Mouse (Mus musculus): ENCODE data around the gene Gpx7. TPM values are rescaled to one million over a fixed set of nuclear protein-coding genes. Genes with fewer than 3 reads are reported as not detected.

Gpx7 gene
- 60.4 and 60.6 TPM in 2 replicates for polyA plus RNA-seq (2015; fragmentation: Nextera tagmentation; extraction: Ambion mirVana)

GRCm38 (mm10) chr4:108406861-108407401 is at the start of gene Gpx7:
Gene Gpx7 (minus strand): TSS chr4:108406961.
- ATAC-seq (replicated peaks; ENCODE audit: insufficient number of reproducible peaks, insufficient read depth, low FRiP score, low read depth), result no peak
- Histone ChIP-seq H3K4me1 (replicated peaks) (peaks cover 22% of the 10 kb centered on the region), H3K36me3 (peaks cover 7% of the 10 kb centered on the region), H3K27me3 (no peaks in the 10 kb centered on the region), H3K4me3 (peak within 1 kb of the TSS; percentile 59), H3K9ac (peak within 1 kb of the TSS; percentile 66), H3K4me2 (peak within 1 kb of the TSS; percentile 90), H3K9me3 (replicated peaks) (no peaks in the 10 kb centered on the region), H3K27ac (peak within 1 kb of the TSS; percentile 84)
- WGBS, result 8% methylated on average over 15 of the region's 15 CpGs

- Histone ChIP-seq H3K4me1 (replicated peaks) (peaks cover 9% of the 10 kb centered on the region), H3K27me3 (no peaks in the 10 kb centered on the region), H3K27ac (no peak overlapping the region), H3K4me3 (no peak overlapping the region), H3K36me3 (no peaks in the 10 kb centered on the region), H3K9me3 (replicated peaks) (no peaks in the 10 kb centered on the region), H3K4me2 (no peak overlapping the region), H3K9ac (no peak overlapping the region)
- ATAC-seq (replicated peaks; ENCODE audit: insufficient number of reproducible peaks, insufficient read depth, low FRiP score, low read depth), result no peak
- 56% methylated on average over 2 of the region's 2 CpGs for WGBS
Measured at GRCm38 (mm10) chr4:108456028-108456427, 49.3 kb upstream of the Gpx7 start.

DNA sequence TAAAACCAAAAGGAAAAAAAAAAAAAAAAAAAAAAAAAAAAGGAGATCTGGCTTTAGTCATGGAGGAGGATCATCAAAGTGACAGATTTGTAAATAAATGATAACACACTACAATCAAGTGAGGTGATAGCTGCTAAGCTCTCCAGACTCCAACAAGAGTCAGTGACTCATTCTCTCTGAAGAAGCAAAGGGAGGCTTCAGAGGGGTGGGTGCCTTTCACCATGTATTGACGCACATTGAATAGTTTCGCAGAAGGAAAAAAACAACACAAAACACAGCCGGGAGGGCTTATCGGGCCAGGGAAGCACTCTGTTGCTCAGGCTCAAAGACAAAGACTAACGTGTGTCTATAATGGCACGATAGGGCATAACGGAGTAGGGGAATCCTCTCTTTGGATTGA is 41.3 kb upstream of the Gpx7 start:
- Histone ChIP-seq H3K36me3 (no peaks in the 10 kb centered on the region), H3K4me2 (no peak overlapping the region), H3K9ac (no peak overlapping the region), H3K4me1 (replicated peaks) (no peaks in the 10 kb centered on the region), H3K27me3 (no peaks in the 10 kb centered on the region), H3K9me3 (replicated peaks) (no peaks in the 10 kb centered on the region), H3K4me3 (no peak overlapping the region), H3K27ac (no peak overlapping the region)
- 33% methylated on average over 7 of the region's 7 CpGs for WGBS
- no peak for ATAC-seq (replicated peaks; ENCODE audit: insufficient number of reproducible peaks, insufficient read depth, low FRiP score, low read depth)

- Histone ChIP-seq H3K4me3 (no peak overlapping the region), H3K4me2 (no peak overlapping the region), H3K27ac (no peak overlapping the region), H3K9ac (no peak overlapping the region), H3K4me1 (replicated peaks) (peaks cover 11% of the 10 kb centered on the region), H3K9me3 (replicated peaks) (no peaks in the 10 kb centered on the region), H3K36me3 (no peaks in the 10 kb centered on the region), H3K27me3 (no peaks in the 10 kb centered on the region)
- no peak for ATAC-seq (replicated peaks; ENCODE audit: insufficient number of reproducible peaks, insufficient read depth, low FRiP score, low read depth)
- 45% methylated on average over 6 of the region's 6 CpGs for WGBS
Measured at GRCm38 (mm10) chr4:108438082-108438840, 31.5 kb upstream of the Gpx7 start.

DNA sequence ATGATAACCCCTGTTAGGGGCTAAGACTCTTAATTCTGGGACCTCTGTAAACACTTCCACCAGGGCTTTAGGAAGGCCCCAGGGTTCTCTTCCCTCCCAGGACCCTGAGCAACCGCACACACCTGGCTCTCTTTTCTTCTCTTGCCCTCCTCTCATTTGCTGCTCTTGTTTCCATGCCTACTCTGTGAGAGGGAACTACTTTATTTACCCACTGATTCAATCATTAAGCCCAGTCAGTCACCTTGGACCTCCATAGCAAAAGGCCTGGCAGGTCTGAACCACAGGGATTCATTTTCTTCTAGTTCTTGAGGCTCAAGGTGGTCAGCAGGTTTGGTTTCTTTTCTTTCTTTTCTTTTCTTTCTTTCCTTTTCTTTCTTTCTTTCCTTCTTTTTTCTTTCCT is 29.5 kb upstream of the Gpx7 start:
- Histone ChIP-seq H3K9me3 (replicated peaks) (no peaks in the 10 kb centered on the region), H3K4me1 (replicated peaks) (peaks cover 11% of the 10 kb centered on the region), H3K4me3 (no peak overlapping the region), H3K27me3 (no peaks in the 10 kb centered on the region), H3K36me3 (no peaks in the 10 kb centered on the region), H3K4me2 (no peak overlapping the region), H3K9ac (no peak overlapping the region), H3K27ac (no peak overlapping the region)
- 90% methylated on average over 1 of the region's 1 CpGs for WGBS
- ATAC-seq (replicated peaks; ENCODE audit: insufficient number of reproducible peaks, insufficient read depth, low FRiP score, low read depth), result no peak

- ATAC-seq (replicated peaks; ENCODE audit: insufficient number of reproducible peaks, insufficient read depth, low FRiP score, low read depth), result no peak
- Histone ChIP-seq H3K9me3 (replicated peaks) (no peaks in the 10 kb centered on the region), H3K27ac (no peak overlapping the region), H3K4me1 (replicated peaks) (peaks cover 11% of the 10 kb centered on the region), H3K27me3 (no peaks in the 10 kb centered on the region), H3K4me3 (no peak overlapping the region), H3K36me3 (no peaks in the 10 kb centered on the region), H3K9ac (no peak overlapping the region), H3K4me2 (no peak overlapping the region)
- WGBS, result 71% methylated on average over 3 of the region's 3 CpGs
Measured at GRCm38 (mm10) chr4:108435646-108436045, 28.9 kb upstream of the Gpx7 start.

- Histone ChIP-seq H3K27ac (no peak overlapping the region), H3K36me3 (no peaks in the 10 kb centered on the region), H3K4me2 (no peak overlapping the region), H3K9me3 (replicated peaks) (no peaks in the 10 kb centered on the region), H3K9ac (no peak overlapping the region), H3K4me1 (replicated peaks) (peaks cover 11% of the 10 kb centered on the region), H3K27me3 (no peaks in the 10 kb centered on the region), H3K4me3 (no peak overlapping the region)
- ATAC-seq (replicated peaks; ENCODE audit: insufficient number of reproducible peaks, insufficient read depth, low FRiP score, low read depth), result no peak
- WGBS, result 93% methylated on average over 3 of the region's 3 CpGs
Measured at GRCm38 (mm10) chr4:108434781-108435180, 28.0 kb upstream of the Gpx7 start.

DNA sequence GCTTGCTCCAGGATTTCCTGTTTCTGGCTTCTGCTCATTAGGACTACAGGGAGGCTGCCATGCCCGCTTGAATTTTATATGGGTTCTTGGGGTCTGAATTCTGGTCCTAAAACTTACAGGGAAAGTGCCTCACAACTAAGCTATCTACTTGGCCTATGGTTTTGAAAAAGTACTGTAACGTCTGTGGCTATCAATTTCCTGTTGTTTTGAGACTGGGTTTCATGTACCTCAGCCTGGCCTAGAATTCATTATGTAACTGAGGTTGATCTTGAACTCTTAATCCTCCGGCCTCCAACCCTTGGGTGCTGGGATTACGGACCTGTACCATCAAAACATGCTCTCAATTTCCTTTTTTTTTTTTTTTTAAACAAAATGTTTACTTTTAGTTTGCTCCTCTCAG is 27.5 kb upstream of the Gpx7 start:
- H3K27ac ChIP-seq, result no peak overlapping the region
- no peaks in the 10 kb centered on the region for H3K27me3 ChIP-seq
- H3K4me3 ChIP-seq, result no peak overlapping the region
- H3K9ac ChIP-seq, result no peak overlapping the region
- no peaks in the 10 kb centered on the region for H3K9me3 ChIP-seq (replicated peaks)
- H3K4me2 ChIP-seq, result no peak overlapping the region
- WGBS, result 65% methylated on average over 4 of the region's 4 CpGs
- H3K4me1 ChIP-seq (replicated peaks), result peaks cover 11% of the 10 kb centered on the region
- H3K36me3 ChIP-seq, result no peaks in the 10 kb centered on the region
- no peak for ATAC-seq (replicated peaks; ENCODE audit: insufficient number of reproducible peaks, insufficient read depth, low FRiP score, low read depth)

DNA sequence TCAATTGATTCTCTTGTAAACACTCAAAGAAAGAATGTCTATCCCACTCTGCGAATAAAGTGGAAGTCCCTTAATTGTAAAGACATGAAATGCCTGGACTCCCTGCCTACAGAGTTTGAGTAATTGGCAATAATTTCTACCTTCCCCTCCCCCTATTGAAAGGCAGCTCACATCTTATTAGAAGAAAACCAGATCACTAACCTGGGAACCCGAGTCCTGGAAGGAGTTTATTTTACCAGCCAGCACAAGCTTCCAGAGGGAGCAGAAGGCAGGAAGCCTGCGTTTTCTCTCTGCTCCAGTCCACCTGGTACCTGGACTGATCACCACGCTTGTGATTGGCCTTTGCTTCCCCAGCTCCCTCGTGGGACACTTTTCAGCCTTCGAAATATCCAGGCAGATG is 26.6 kb upstream of the Gpx7 start:
- Histone ChIP-seq H3K27ac (no peak overlapping the region), H3K9ac (no peak overlapping the region), H3K4me2 (no peak overlapping the region), H3K9me3 (replicated peaks) (no peaks in the 10 kb centered on the region), H3K4me1 (replicated peaks) (peaks cover 7% of the 10 kb centered on the region), H3K27me3 (no peaks in the 10 kb centered on the region), H3K4me3 (no peak overlapping the region), H3K36me3 (no peaks in the 10 kb centered on the region)
- 39% methylated on average over 6 of the region's 6 CpGs for WGBS
- no peak for ATAC-seq (replicated peaks; ENCODE audit: insufficient number of reproducible peaks, insufficient read depth, low FRiP score, low read depth)

GRCm38 (mm10) chr4:108431561-108431936 is 24.8 kb upstream of the Gpx7 start:
- H3K9ac ChIP-seq, result no peak overlapping the region

DNA sequence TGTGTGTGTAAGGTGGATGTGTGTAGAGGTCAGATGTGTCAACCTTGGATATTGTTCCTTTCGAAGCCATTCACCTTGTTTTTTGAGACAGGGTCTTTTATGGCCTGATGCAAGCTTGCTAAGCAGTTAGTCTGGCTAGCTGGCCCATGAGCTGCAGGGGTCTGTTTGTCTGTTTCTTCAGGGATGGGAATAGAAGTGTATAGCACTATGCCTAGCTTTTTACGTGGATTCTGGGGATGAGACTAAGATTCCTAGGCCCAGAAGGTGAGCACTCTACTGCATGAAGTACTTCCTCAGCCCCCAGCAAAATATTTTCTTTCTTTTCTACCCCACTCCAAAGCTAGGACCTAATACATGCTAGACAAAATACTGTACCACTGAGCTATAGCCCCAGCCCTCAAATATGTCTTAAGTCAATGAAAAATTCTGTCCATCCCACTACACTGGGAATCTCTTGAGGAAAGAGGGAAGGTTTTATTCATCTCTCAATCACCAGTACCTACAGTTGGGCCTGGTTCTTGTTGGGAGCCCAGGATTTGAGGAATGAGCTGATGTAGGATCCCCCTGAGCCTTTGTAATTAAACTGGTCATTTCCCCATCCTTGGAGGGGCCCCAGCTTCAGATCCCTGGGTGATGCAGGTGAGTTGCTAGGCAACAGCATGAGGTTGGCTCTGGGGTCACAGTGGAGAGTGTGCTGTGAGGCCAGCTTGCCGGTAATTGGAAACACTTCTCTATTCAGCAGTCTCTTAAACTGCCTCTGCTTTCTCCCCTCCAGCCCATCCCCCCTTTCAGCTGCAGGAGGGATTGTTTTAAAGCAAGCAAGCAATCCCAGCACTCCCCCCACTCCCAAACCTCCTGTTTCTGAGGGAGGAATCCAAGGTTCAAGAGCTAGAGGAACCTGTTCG is 24.1 kb upstream of the Gpx7 start:
- H3K36me3 ChIP-seq, result no peaks in the 10 kb centered on the region
- no peak overlapping the region for H3K4me3 ChIP-seq
- WGBS, result 61% methylated on average over 4 of the region's 4 CpGs
- H3K9ac ChIP-seq, result no peak overlapping the region
- no peak for ATAC-seq (replicated peaks; ENCODE audit: insufficient number of reproducible peaks, insufficient read depth, low FRiP score, low read depth)
- H3K4me2 ChIP-seq, result no peak overlapping the region
- no peaks in the 10 kb centered on the region for H3K27me3 ChIP-seq
- H3K9me3 ChIP-seq (replicated peaks), result no peaks in the 10 kb centered on the region
- H3K4me1 ChIP-seq (replicated peaks), result peaks cover 5% of the 10 kb centered on the region
- no peak overlapping the region for H3K27ac ChIP-seq

More at GRCm38 (mm10) chr4:108431561-108431936, 24.8 kb upstream of the Gpx7 start:
- no peak overlapping the region for H3K4me3 ChIP-seq
- no peaks in the 10 kb centered on the region for H3K27me3 ChIP-seq
- peaks cover 5% of the 10 kb centered on the region for H3K4me1 ChIP-seq (replicated peaks)
- no peak for ATAC-seq (replicated peaks; ENCODE audit: insufficient number of reproducible peaks, insufficient read depth, low FRiP score, low read depth)
- no peaks in the 10 kb centered on the region for H3K36me3 ChIP-seq
- no peak overlapping the region for H3K4me2 ChIP-seq
- no peak overlapping the region for H3K27ac ChIP-seq
- 58% methylated on average over 2 of the region's 2 CpGs for WGBS
- no peaks in the 10 kb centered on the region for H3K9me3 ChIP-seq (replicated peaks)

Data from heart, embryonic 15.5 days (tissue).